Mouse (Mus musculus) myocyte (in vitro differentiated cells): ENCODE results near the gene Fkbp11.

Experiments
- CEBPB ChIP-seq: IDR thresholded peaks from 2 replicates; pipeline ENCODE4 v1.6.1; 2011; ENCODE audit warnings: mild to moderate bottlenecking, moderate library complexity; ENCODE audit not compliant: poor library complexity, insufficient read depth, severe bottlenecking
- MYOD1 ChIP-seq, 3 experiments: IDR thresholded peaks; one replicate each; pipeline ENCODE4 v1.6.1; 2011; ENCODE audit warnings: control low read depth in 2 of 3, low read depth in 2 of 3, mild to moderate bottlenecking in 2 of 3, moderate library complexity in 1 of 3; ENCODE audit not compliant: insufficient read length in 2 of 3, control insufficient read depth in 1 of 3
- POLR2A ChIP-seq: IDR thresholded peaks from one replicate; pipeline ENCODE4 v1.6.1; 2011; ENCODE audit warnings: low read depth, mild to moderate bottlenecking, control low read depth, moderate library complexity; ENCODE audit not compliant: insufficient read length
- TCF3 ChIP-seq: IDR thresholded peaks from one replicate; pipeline ENCODE4 v1.6.1; 2011; ENCODE audit warnings: low read depth, control low read depth; ENCODE audit not compliant: insufficient read length

DNA sequence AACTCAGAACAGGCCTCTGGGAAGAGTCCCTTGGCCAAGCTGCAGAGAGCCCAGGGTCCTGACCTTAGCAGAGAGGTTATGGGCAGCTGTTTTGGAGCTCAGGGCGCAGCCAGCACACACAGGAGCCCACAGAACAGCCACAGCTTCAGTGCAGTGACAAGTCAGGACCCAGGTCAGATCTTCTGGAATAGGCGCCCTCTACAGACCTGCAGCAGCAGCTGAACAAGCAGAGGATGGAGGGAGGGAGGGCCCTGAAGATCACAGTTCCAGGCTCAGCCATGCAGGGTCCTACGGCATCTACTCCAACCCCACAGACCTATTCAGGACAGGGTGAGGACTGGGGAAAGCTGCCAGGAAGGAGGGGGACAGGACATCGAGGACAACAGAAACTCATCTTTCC, 10.8 kb upstream of the Fkbp11 start:
- TF ChIP-seq CEBPB, result no peak
- TF ChIP-seq POLR2A, result no peak
- no peak for TF ChIP-seq TCF3
- no peak for TF ChIP-seq MYOD1 (IDR thresholded peaks at IDR 0.05; ENCODE audit: control insufficient read depth in 1 of 3, insufficient read length in 2 of 3, low read depth in 2 of 3)
